Mouse (Mus musculus): ENCODE results near the gene Mc1r. TPM values are rescaled to one million over a fixed set of nuclear protein-coding genes. Genes with fewer than 3 reads are reported as not detected.

Gene Mc1r
- polyA plus RNA-seq (2012; rRNA removed), result 0.05 and 0.12 TPM in 2 replicates
- 0.06 and 0.17 TPM in 2 replicates for polyA plus RNA-seq (2014; fragmentation: Nextera tagmentation; extraction: Ambion mirVana)

DNA sequence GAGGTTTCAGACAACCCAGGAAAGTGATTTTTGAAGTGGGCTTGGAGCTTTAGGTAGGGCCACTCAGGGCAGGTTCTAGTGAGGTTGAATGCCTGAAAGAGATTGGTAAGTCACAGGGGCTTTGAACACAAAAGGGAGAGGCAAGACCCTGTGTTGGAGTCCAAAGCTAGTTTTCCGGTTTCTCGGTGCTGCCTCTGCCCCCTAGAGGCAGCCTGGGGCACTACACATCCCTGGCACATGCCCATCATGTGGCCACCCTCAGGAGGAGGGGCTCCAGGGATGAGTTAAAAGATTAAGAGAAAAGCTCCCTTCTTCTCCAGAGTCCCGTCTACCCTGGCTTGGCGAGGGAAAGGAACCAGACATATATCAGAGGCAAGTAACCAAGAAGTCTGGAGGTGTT is at the start of gene Mc1r:
Mc1r (plus strand) TSS at position 322 of the 400 bp plus-strand sequence.
- H3K4me2 ChIP-seq (replicated peaks; ENCODE audit: low read depth, low read length, severe bottlenecking), result no peak within 1 kb of the TSS
- ATAC-seq (ENCODE audit: low FRiP score, low read depth), result no peak
- no peak for TF ChIP-seq POLR2A (IDR thresholded peaks at IDR 0.05; ENCODE audit: borderline replicate concordance, extremely low read depth, insufficient read depth, insufficient read length)

DNA sequence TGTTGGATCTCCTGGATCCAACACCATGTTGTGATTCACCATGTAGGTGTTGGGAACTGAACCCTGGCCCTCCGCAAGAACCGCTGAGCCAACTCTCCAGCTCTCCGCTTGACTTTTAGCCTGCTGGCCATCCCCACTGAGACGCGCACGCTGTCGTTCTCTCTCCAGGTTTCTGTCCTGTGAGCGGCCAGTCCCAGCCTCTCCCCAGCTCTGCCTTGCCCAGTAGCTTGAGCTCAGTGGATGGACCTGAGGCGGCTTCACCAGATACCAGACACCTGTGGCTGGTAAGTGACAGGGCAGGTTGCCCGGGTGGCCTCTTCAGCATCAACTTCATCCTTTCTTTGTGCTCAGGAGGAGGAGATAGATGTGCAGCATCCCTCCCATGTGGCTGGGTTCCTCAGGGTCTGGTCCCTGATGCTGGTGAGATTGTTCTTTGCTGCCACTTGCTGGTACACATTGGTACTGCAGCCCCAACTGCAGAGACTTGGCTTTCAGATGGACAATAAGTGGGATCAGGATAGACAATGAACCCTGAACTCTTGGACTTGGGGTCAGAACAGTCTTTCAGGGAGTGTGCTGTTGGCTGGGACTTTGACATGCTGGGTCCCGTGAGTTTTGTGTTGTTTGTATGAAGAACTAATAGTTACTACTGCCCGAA is 45.7 kb upstream of the Mc1r start:
- no peak for TF ChIP-seq POLR2A (IDR thresholded peaks at IDR 0.05; ENCODE audit: borderline replicate concordance, extremely low read depth, insufficient read depth, insufficient read length)
- no peaks in the 10 kb centered on the region for H3K9me3 ChIP-seq (ENCODE audit: control insufficient read depth, low read length)
- H3K4me3 ChIP-seq (replicated peaks; ENCODE audit: low read length), result no peak overlapping the region
- H3K9ac ChIP-seq (ENCODE audit: low read depth, low read length, severe bottlenecking), result no peak overlapping the region
- H3K36me3 ChIP-seq (ENCODE audit: control insufficient read depth, insufficient read depth, low read length), result no peaks in the 10 kb centered on the region
- no peaks in the 10 kb centered on the region for H3K27me3 ChIP-seq (ENCODE audit: control insufficient read depth, insufficient read depth, low read length)
- no peak overlapping the region for H3K4me2 ChIP-seq (replicated peaks; ENCODE audit: low read depth, low read length, severe bottlenecking)
- peak; percentile 63 for DNase-seq (ENCODE audit: low spot score)
- no peaks in the 10 kb centered on the region for H3K4me1 ChIP-seq (ENCODE audit: control insufficient read depth, insufficient read depth, low read length)
- ATAC-seq (ENCODE audit: low FRiP score, low read depth), result no peak; the same call in 1 of the 2 replicates
- WGBS, result 39% methylated on average over 12 of the region's 12 CpGs
- no peak overlapping the region for H3K27ac ChIP-seq (replicated peaks; ENCODE audit: low read depth, low read length)

More for the DNA sequence above, at the start of gene Mc1r:
- WGBS, result 12% methylated on average over 4 of the region's 4 CpGs
- Histone ChIP-seq H3K4me3 (replicated peaks; ENCODE audit: low read length) (no peak within 1 kb of the TSS), H3K36me3 (ENCODE audit: control insufficient read depth, insufficient read depth, low read length) (peaks cover 15% of the 10 kb centered on the region), H3K27ac (replicated peaks; ENCODE audit: low read depth, low read length) (no peak within 1 kb of the TSS), H3K27me3 (ENCODE audit: control insufficient read depth, insufficient read depth, low read length) (peaks cover 29% of the 10 kb centered on the region), H3K9me3 (ENCODE audit: control insufficient read depth, low read length) (no peaks in the 10 kb centered on the region), H3K9ac (ENCODE audit: low read depth, low read length, severe bottlenecking) (no peak within 1 kb of the TSS), H3K4me1 (ENCODE audit: control insufficient read depth, insufficient read depth, low read length) (no peaks in the 10 kb centered on the region)
- peak; percentile 28 for DNase-seq (ENCODE audit: low spot score)

DNA sequence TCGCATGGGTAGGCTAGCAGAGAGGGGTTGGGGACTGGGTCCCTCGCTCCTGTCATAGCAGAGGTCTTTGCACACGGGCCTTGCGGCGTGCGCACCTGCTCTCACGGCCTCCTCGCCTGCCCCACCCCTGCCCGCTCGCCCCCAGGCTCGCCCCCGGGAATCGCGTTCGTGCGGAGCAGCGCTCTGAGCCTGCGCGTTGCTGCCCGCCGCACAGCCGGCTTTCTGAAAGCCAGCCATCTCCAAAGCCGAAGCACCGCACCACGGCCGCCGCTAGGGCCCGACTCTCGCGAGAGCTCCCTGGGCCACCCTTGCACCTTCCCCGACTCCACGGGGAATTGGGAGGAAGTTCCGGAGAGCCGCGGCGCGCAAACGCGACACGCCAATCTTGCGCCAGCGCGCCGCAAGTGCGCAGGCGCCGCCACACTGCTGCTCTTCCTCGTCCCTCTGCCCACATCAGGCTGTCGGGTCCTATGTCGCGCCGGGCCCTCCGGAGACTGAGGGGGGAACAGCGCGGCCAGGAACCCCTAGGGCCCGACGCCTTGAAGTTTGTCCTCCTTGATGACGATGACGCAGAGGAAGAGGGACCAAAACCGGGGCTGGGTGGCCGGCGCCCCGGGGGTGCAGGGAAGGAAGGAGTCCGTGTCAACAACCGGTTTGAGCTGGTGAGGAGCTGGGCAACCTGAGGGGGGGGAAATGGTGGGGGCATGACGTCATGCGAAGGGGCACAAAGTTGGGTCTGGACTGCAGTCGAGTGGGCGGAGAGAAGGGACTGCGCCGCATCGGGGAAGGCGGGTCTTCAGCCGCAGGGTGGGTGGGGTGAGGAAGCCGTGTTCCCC is 33.3 kb upstream of the Mc1r start, which contains the start of gene Tcf25:
Tcf25 (plus strand) TSS at position 351 of the 836 bp plus-strand sequence.
- peaks cover 5% of the 10 kb centered on the region; the same call in 1 of the 2 replicates for H3K36me3 ChIP-seq (ENCODE audit: control insufficient read depth, insufficient read depth, low read length)
- H3K27me3 ChIP-seq (ENCODE audit: control insufficient read depth, insufficient read depth, low read length), result no peaks in the 10 kb centered on the region
- peak; percentile 87; the same call in 1 of the 2 replicates for TF ChIP-seq POLR2A (IDR thresholded peaks at IDR 0.05; ENCODE audit: borderline replicate concordance, extremely low read depth, insufficient read depth, insufficient read length)
- peak within 1 kb of the TSS; percentile 63 for H3K4me3 ChIP-seq (replicated peaks; ENCODE audit: low read length)
- DNase-seq (ENCODE audit: low spot score), result peak; percentile 93
- H3K4me1 ChIP-seq (ENCODE audit: control insufficient read depth, insufficient read depth, low read length), result peaks cover 5% of the 10 kb centered on the region
- peak within 1 kb of the TSS; percentile 71 for H3K9ac ChIP-seq (ENCODE audit: low read depth, low read length, severe bottlenecking)
- H3K27ac ChIP-seq (replicated peaks; ENCODE audit: low read depth, low read length), result peak within 1 kb of the TSS; percentile 89
- no peaks in the 10 kb centered on the region for H3K9me3 ChIP-seq (ENCODE audit: control insufficient read depth, low read length)
- peak; percentile 90 for ATAC-seq (ENCODE audit: low FRiP score, low read depth)
- under 1% methylated on average over 62 of the region's 75 CpGs for WGBS
- peak within 1 kb of the TSS; percentile 73 for H3K4me2 ChIP-seq (replicated peaks; ENCODE audit: low read depth, low read length, severe bottlenecking)

DNA sequence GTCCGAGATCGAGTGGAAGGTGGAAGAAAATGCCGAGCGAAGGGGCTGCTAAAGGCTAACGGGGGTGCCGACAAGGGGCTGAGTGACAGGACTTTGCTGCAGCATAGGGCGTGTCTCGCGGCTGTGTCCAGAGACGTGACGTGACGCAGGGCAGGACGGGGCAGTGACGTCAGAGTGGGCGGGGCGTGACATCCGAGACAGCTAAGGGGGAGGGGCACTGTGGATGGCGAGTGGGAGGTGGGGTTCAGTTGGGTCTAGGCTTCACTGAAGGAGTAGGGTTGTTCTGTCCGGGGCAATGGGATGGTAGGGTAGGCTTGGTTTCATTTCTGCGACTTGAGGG is 32.7 kb upstream of the Mc1r start:
- peak overlapping the region; percentile 71 for H3K9ac ChIP-seq (ENCODE audit: low read depth, low read length, severe bottlenecking)
- peaks cover 5% of the 10 kb centered on the region for H3K4me1 ChIP-seq (ENCODE audit: control insufficient read depth, insufficient read depth, low read length)
- ATAC-seq (ENCODE audit: low FRiP score, low read depth) (peak; percentile 87), DNase-seq (ENCODE audit: low spot score) (peak; percentile 88)
- H3K27ac ChIP-seq (replicated peaks; ENCODE audit: low read depth, low read length), result peak overlapping the region; percentile 89
- peak overlapping the region; percentile 63 for H3K4me3 ChIP-seq (replicated peaks; ENCODE audit: low read length)
- H3K9me3 ChIP-seq (ENCODE audit: control insufficient read depth, low read length), result no peaks in the 10 kb centered on the region
- H3K4me2 ChIP-seq (replicated peaks; ENCODE audit: low read depth, low read length, severe bottlenecking), result peak overlapping the region; percentile 73
- peaks cover 6% of the 10 kb centered on the region; the same call in 1 of the 2 replicates for H3K36me3 ChIP-seq (ENCODE audit: control insufficient read depth, insufficient read depth, low read length)
- under 1% methylated on average over 20 of the region's 20 CpGs for WGBS
- TF ChIP-seq POLR2A (IDR thresholded peaks at IDR 0.05; ENCODE audit: borderline replicate concordance, extremely low read depth, insufficient read depth, insufficient read length), result no peak
- no peaks in the 10 kb centered on the region for H3K27me3 ChIP-seq (ENCODE audit: control insufficient read depth, insufficient read depth, low read length)

DNA sequence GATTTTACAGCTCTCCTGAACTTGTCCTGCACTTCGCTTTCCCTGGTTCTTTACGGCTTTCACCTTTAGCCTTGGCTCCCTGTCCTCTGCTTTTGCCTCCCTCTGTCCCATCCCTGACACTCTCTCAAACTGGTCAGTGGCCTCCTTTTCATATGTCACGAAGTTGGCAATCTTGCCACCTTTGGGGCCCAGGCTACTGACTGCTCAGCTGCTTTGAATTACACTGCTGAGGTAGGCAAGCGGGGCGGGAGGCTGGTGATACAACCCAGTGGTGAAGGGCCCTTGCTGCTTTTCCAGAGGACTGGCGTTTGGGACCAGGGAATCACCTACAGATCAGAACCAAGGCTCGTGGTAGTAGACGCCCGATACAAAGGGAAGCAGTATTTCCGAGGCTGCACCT is 31.2 kb upstream of the Mc1r start:
- Histone ChIP-seq H3K9ac (ENCODE audit: low read depth, low read length, severe bottlenecking) (peak overlapping the region; percentile 12; the same call in 1 of the 2 replicates), H3K9me3 (ENCODE audit: control insufficient read depth, low read length) (no peaks in the 10 kb centered on the region), H3K36me3 (ENCODE audit: control insufficient read depth, insufficient read depth, low read length) (peaks cover 16% of the 10 kb centered on the region; the same call in 1 of the 2 replicates), H3K27me3 (ENCODE audit: control insufficient read depth, insufficient read depth, low read length) (no peaks in the 10 kb centered on the region), H3K4me1 (ENCODE audit: control insufficient read depth, insufficient read depth, low read length) (peaks cover 5% of the 10 kb centered on the region), H3K27ac (replicated peaks; ENCODE audit: low read depth, low read length) (no peak overlapping the region), H3K4me3 (replicated peaks; ENCODE audit: low read length) (no peak overlapping the region), H3K4me2 (replicated peaks; ENCODE audit: low read depth, low read length, severe bottlenecking) (no peak overlapping the region)
- TF ChIP-seq POLR2A (IDR thresholded peaks at IDR 0.05; ENCODE audit: borderline replicate concordance, extremely low read depth, insufficient read depth, insufficient read length), result no peak
- WGBS, result 81% methylated on average over 10 of the region's 10 CpGs
- no peak for DNase-seq (ENCODE audit: low spot score)
- ATAC-seq (ENCODE audit: low FRiP score, low read depth), result no peak

Data from limb, embryonic 14.5 days (tissue).